ENCODE assay signal across 13 mouse cellular contexts in genomic region chr10:97497646-97498045, GRCm38 (mm10). TPM values are rescaled to one million over a fixed set of nuclear protein-coding genes. Genes with fewer than 3 reads are reported as not detected.
"Had no signal": no experiment of that assay in that cellular context is flagged by ENCODE, and none has a peak within 500 bp of the region (broad histone marks: within the 10 kb centered on the region; RNA-seq: fewer than 3 reads in every experiment).

No protein-coding gene starts in this region.

- DNase-seq: heart, adult 18-20 months; heart, postnatal 10 days; heart, postnatal 36 days; kidney, adult 11 months; kidney, adult 2 months; kidney, adult 9 months; kidney, postnatal 14 days; kidney, postnatal 36 days; layer of hippocampus, adult 9-11 months; layer of hippocampus, postnatal 36 days; left cerebral cortex, postnatal 4 days; lung, adult 18-20 months had no signal

RNA-seq across cellular contexts. Expression of gene Dcn, which starts 18.2 kb away (rescaled TPM):
- total RNA-seq: hematopoietic stem cell, adult 5-6 weeks had no signal
